16 mouse cellular contexts compared by ENCODE assay signal in genomic region chr16:95869501-95869900, GRCm38 (mm10).
DNase-seq lines count a peak whose midpoint lies in the region; ATAC-seq and TF ChIP-seq lines count a peak whose summit lies in the region.
"Had no signal": no experiment of that assay in that cellular context is flagged by ENCODE, and none has a peak within 500 bp of the region (broad histone marks: within the 10 kb centered on the region; RNA-seq: fewer than 3 reads in every experiment).

No protein-coding gene starts in this region.

- H3K27ac ChIP-seq in embryonic facial prominence, embryonic 11.5 days (replicated peaks; ENCODE audit: low read depth, low read length), result no peak overlapping the region
- H3K27ac ChIP-seq in embryonic facial prominence, embryonic 10.5 days (replicated peaks), result no peak overlapping the region; the same call in 1 of the 2 replicates
- H3K27ac ChIP-seq in lung, embryonic 16.5 days (ENCODE audit: low read length), result no peak overlapping the region
- H3K27ac ChIP-seq: hindbrain, embryonic 14.5 days; liver, embryonic 15.5 days; midbrain, embryonic 13.5 days; neural tube, embryonic 15.5 days had no signal

- no peak for TF ChIP-seq POLR2A in lung, adult 2 months (IDR thresholded peaks at IDR 0.05; ENCODE audit: borderline replicate concordance, extremely low read depth, low read depth, low read length)

- DNase-seq in embryonic facial prominence, embryonic 11.5 days (ENCODE audit: low spot score), result no peak
- DNase-seq in embryonic facial prominence, embryonic 10.5 days (ENCODE audit: low spot score), result no peak
- no peak for DNase-seq in lung, adult 2 months
- peak; percentile 80 for DNase-seq in thymus, postnatal 4 days
- no peak for DNase-seq in cerebellum, adult 11 months
- no peak for DNase-seq in left cerebral cortex, adult 8-10 months (ENCODE audit: low spot score in 2 of 2)
- DNase-seq: adrenal gland, adult 2 months; gastrocnemius, postnatal 14 days; layer of hippocampus, postnatal 36 days; right cerebral cortex, postnatal 25 days had no signal

- H3K36me3 ChIP-seq in embryonic facial prominence, embryonic 11.5 days (replicated peaks; ENCODE audit: control insufficient read depth, insufficient read depth, low read depth, low read length), result no peaks in the 10 kb centered on the region
- no peaks in the 10 kb centered on the region for H3K36me3 ChIP-seq in embryonic facial prominence, embryonic 10.5 days (replicated peaks)
- H3K36me3 ChIP-seq in lung, embryonic 16.5 days (ENCODE audit: control insufficient read depth, insufficient read depth, low read length), result no peaks in the 10 kb centered on the region
- H3K36me3 ChIP-seq: liver, embryonic 15.5 days; midbrain, embryonic 13.5 days; neural tube, embryonic 15.5 days had no signal

- H3K4me2 ChIP-seq in embryonic facial prominence, embryonic 11.5 days (ENCODE audit: low read depth, low read length), result no peak overlapping the region
- no peak overlapping the region for H3K4me2 ChIP-seq in lung, embryonic 16.5 days (ENCODE audit: low read depth, low read length)
- H3K4me2 ChIP-seq: hindbrain, embryonic 14.5 days; liver, embryonic 15.5 days; midbrain, embryonic 13.5 days; neural tube, embryonic 15.5 days had no signal

- H3K4me3 ChIP-seq in embryonic facial prominence, embryonic 11.5 days (ENCODE audit: low read depth, low read length), result no peak overlapping the region
- H3K4me3 ChIP-seq in embryonic facial prominence, embryonic 10.5 days, result no peak overlapping the region
- no peak overlapping the region for H3K4me3 ChIP-seq in lung, embryonic 16.5 days (ENCODE audit: low read length)
- no peak overlapping the region for H3K4me3 ChIP-seq in lung, adult 2 months (replicated peaks; ENCODE audit: extremely low read depth, low read depth, low read length)
- H3K4me3 ChIP-seq: liver, embryonic 15.5 days; midbrain, embryonic 13.5 days; neural tube, embryonic 15.5 days had no signal

- no peaks in the 10 kb centered on the region for H3K9me3 ChIP-seq in embryonic facial prominence, embryonic 11.5 days (replicated peaks; ENCODE audit: control insufficient read depth, low read length)
- no peaks in the 10 kb centered on the region for H3K9me3 ChIP-seq in embryonic facial prominence, embryonic 10.5 days
- H3K9me3 ChIP-seq in lung, embryonic 16.5 days (ENCODE audit: control insufficient read depth, low read length), result no peaks in the 10 kb centered on the region
- H3K9me3 ChIP-seq: liver, embryonic 15.5 days; midbrain, embryonic 13.5 days; neural tube, embryonic 15.5 days had no signal

- no peaks in the 10 kb centered on the region for H3K27me3 ChIP-seq in embryonic facial prominence, embryonic 11.5 days (ENCODE audit: control insufficient read depth, insufficient read depth, low read length)
- H3K27me3 ChIP-seq in embryonic facial prominence, embryonic 10.5 days (replicated peaks; ENCODE audit: low read depth, poor library complexity, severe bottlenecking), result no peaks in the 10 kb centered on the region
- H3K27me3 ChIP-seq in lung, embryonic 16.5 days (ENCODE audit: control insufficient read depth, insufficient read depth, low read depth, low read length), result no peaks in the 10 kb centered on the region
- H3K27me3 ChIP-seq: liver, embryonic 15.5 days; midbrain, embryonic 13.5 days; neural tube, embryonic 15.5 days had no signal

- TF ChIP-seq CTCF in lung, adult 2 months (IDR thresholded peaks at IDR 0.05; ENCODE audit: insufficient read depth, low read length), result no peak

- H3K4me1 ChIP-seq in embryonic facial prominence, embryonic 11.5 days (ENCODE audit: control insufficient read depth, insufficient read depth, low read length), result no peaks in the 10 kb centered on the region
- peaks cover 13% of the 10 kb centered on the region for H3K4me1 ChIP-seq in embryonic facial prominence, embryonic 10.5 days
- no peaks in the 10 kb centered on the region for H3K4me1 ChIP-seq in lung, embryonic 16.5 days (replicated peaks; ENCODE audit: control insufficient read depth, insufficient read depth, low read length)
- no peaks in the 10 kb centered on the region; the same call in none of the 2 replicates for H3K4me1 ChIP-seq in lung, adult 2 months (ENCODE audit: control insufficient read depth, insufficient read depth, low read length)
- H3K4me1 ChIP-seq: liver, embryonic 15.5 days; midbrain, embryonic 13.5 days had no signal

- H3K9ac ChIP-seq in embryonic facial prominence, embryonic 11.5 days (replicated peaks; ENCODE audit: low read length), result 0 out of 2 replicates have a peak overlapping the region, but pooled peaks have one; percentile 6
- no peak overlapping the region for H3K9ac ChIP-seq in lung, embryonic 16.5 days (ENCODE audit: low read length)
- H3K9ac ChIP-seq: hindbrain, embryonic 14.5 days; liver, embryonic 15.5 days; midbrain, embryonic 13.5 days; neural tube, embryonic 15.5 days had no signal

- no peak for ATAC-seq in embryonic facial prominence, embryonic 11.5 days (replicated peaks; ENCODE audit: insufficient number of reproducible peaks, low FRiP score, low TSS enrichment, low read depth)
- ATAC-seq in lung, embryonic 16.5 days (ENCODE audit: low read depth), result peak; percentile 14
- peak; percentile 57; the same call in 1 of the 2 replicates for ATAC-seq in megakaryocyte, adult 5-6 weeks (ENCODE audit: poor library complexity, severe bottlenecking)

- WGBS in embryonic facial prominence, embryonic 11.5 days, result 58% methylated on average over 5 of the region's 5 CpGs
- 72% methylated on average over 5 of the region's 5 CpGs for WGBS in embryonic facial prominence, embryonic 10.5 days
- WGBS in lung, embryonic 16.5 days, result 20% methylated on average over 5 of the region's 5 CpGs
- 54% methylated on average over 5 of the region's 5 CpGs for WGBS in lung, adult 2 months
